Mouse (Mus musculus) kidney, adult 2 months (tissue): ENCODE results near the gene Pafah1b3. TPM values are rescaled to one million over a fixed set of nuclear protein-coding genes. Genes with fewer than 3 reads are reported as not detected.
A peak's percentile ranks its signal among the peaks of the same experiment; 100 is the strongest.

Experiments used
- DNase-seq: peaks from one replicate; pipeline ENCODE4 v3.0.0; 2021
- H3K27ac ChIP-seq: fragments of 200-500 bp; 2 replicates; pipeline ENCODE4 v1.5.1; 2012; ENCODE audit warnings: low read depth, low read length, control low read depth, inconsistent platforms; ENCODE audit not compliant: insufficient read depth
- H3K27me3 ChIP-seq: fragments of 200-500 bp; replicated peaks from 2 replicates; pipeline ENCODE4 v1.6.1; 2012; ENCODE audit warnings: mild to moderate bottlenecking, moderate library complexity, low read length, inconsistent platforms; ENCODE audit not compliant: control insufficient read depth, insufficient read depth
- H3K36me3 ChIP-seq: fragments of 200-500 bp; 2 replicates; pipeline ENCODE4 v1.6.1; 2012; ENCODE audit warnings: mild to moderate bottlenecking, moderate library complexity, low read length, inconsistent platforms; ENCODE audit not compliant: control insufficient read depth, insufficient read depth
- H3K4me1 ChIP-seq: fragments of 200-500 bp; 2 replicates; pipeline ENCODE4 v1.6.1; 2011; ENCODE audit warnings: low read length; ENCODE audit not compliant: control insufficient read depth, insufficient read depth
- H3K4me3 ChIP-seq: fragments of 200-500 bp; 2 replicates; pipeline ENCODE4 v1.5.1; 2011; ENCODE audit warnings: mild to moderate bottlenecking, low read depth, low read length, control low read depth; ENCODE audit not compliant: insufficient read depth
- CTCF ChIP-seq: fragments of 200-500 bp; conservative IDR thresholded peaks from 2 replicates; pipeline ENCODE4 v1.5.1; 2011; ENCODE audit warnings: low read depth, mild to moderate bottlenecking, control low read depth, low read length, moderate library complexity, mixed read lengths; ENCODE audit not compliant: insufficient read depth, insufficient read length
- POLR2A ChIP-seq: fragments of 200-500 bp; IDR thresholded peaks from one replicate; pipeline ENCODE4 v1.6.1; 2011; ENCODE audit warnings: low read depth, low read length, control low read depth
- WGBS: fragments of 180-500 bp; shearing (Covaris S2); methylation state at CpG from one replicate; pipeline ENCODE4 v1.1.7; 2018; 5-methylcytosine and 5-hydroxymethylcytosine counted together
- polyA plus RNA-seq: library from polyadenylated mRNA; depleted of rRNA; stranded (reverse); fragments of >200 nt; gene quantifications from 2 replicates; pipeline ENCODE4 v1.2.3, GENCODE M21; 2012

Pafah1b3 gene
- polyA plus RNA-seq, 1 experiment, result 48.9 TPM

DNA sequence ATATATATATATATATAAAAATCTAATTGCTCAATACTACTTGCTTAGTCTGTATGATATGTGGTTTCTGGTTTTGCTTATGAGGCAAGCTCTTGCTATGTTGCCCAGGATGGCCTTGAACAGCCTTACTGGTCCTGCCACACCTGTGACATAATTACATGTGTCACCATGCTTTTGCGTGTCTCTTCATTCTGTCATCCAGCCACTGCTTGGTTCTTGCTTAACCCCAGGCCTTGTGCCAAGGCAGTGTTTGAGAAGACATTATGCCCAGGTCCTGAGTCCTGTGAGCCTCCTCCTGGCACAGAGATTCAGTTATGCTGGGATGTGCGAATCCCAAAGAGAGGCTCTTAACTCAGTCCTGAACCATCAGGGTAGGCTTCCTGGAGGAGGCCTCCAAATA, 25.4 kb upstream of the Pafah1b3 start:
- H3K27me3 ChIP-seq, result no peaks in the 10 kb centered on the region
- no peak overlapping the region for H3K27ac ChIP-seq
- no peak for DNase-seq
- H3K36me3 ChIP-seq, result no peaks in the 10 kb centered on the region
- no peaks in the 10 kb centered on the region for H3K4me1 ChIP-seq
- 94% methylated on average over 2 of the region's 2 CpGs for WGBS
- no peak overlapping the region for H3K4me3 ChIP-seq
- TF ChIP-seq POLR2A (no peak), CTCF (no peak)

DNA sequence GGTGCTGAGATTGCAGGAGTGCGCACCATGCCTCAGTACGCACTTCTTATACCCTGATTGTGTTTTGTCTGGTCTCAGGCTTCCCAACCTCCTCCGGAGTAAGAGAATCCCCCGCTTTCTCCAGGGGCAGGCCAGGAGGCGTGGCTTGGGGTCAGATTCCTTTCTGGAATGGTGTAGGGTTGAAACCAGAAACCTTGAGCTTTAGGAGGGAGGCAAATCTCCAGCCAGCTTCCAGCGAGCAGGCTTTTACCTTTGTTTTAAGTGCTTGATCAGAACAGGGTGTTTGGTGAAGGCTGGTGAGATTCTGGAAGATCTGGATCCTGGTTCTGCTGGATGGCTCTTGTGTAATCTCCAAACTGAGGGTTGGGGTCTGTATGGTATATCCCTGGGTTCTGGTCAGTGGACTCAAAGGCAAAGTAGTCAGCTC, 24.3 kb upstream of the Pafah1b3 start:
- TF ChIP-seq CTCF (no peak), POLR2A (no peak)
- 37% methylated on average over 6 of the region's 6 CpGs for WGBS
- Histone ChIP-seq H3K27ac (no peak overlapping the region), H3K4me1 (no peaks in the 10 kb centered on the region), H3K4me3 (no peak overlapping the region), H3K36me3 (no peaks in the 10 kb centered on the region), H3K27me3 (no peaks in the 10 kb centered on the region)
- DNase-seq, result peak; percentile 15

DNA sequence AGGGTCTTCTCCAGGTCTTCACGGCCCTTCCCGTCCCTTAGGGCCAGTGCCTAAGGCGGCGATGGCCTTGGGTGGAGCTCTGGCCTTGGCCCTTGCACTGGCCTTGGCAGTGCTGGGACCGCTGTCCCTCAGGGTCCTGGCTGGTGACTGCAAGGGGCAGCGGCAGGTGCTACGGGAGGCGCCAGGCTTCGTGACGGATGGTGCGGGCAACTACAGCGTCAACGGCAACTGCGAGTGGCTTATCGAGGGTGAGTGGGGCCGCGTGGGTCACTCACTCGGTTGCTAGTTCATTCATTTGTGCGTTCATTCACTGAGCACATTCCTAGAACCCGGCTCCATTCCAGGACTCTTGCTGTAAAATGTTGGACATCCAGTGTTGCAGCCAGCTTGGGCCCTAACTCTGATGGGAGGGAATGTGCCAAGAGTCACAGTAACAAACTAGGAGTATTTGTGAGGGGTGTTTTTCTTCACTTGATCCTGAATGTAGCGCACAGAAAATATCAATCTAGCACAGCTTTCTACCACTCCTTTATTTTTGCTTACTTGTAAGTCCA, 19.7 kb upstream of the Pafah1b3 start:
- Histone ChIP-seq H3K27me3 (peaks cover 8% of the 10 kb centered on the region), H3K4me1 (peaks cover 3% of the 10 kb centered on the region; the same call in 1 of the 2 replicates), H3K4me3 (peak overlapping the region; percentile 67), H3K36me3 (no peaks in the 10 kb centered on the region), H3K27ac (no peak overlapping the region)
- 15% methylated on average over 21 of the region's 21 CpGs for WGBS
- no peak for DNase-seq
- TF ChIP-seq CTCF, result no peak
- TF ChIP-seq POLR2A, result no peak

DNA sequence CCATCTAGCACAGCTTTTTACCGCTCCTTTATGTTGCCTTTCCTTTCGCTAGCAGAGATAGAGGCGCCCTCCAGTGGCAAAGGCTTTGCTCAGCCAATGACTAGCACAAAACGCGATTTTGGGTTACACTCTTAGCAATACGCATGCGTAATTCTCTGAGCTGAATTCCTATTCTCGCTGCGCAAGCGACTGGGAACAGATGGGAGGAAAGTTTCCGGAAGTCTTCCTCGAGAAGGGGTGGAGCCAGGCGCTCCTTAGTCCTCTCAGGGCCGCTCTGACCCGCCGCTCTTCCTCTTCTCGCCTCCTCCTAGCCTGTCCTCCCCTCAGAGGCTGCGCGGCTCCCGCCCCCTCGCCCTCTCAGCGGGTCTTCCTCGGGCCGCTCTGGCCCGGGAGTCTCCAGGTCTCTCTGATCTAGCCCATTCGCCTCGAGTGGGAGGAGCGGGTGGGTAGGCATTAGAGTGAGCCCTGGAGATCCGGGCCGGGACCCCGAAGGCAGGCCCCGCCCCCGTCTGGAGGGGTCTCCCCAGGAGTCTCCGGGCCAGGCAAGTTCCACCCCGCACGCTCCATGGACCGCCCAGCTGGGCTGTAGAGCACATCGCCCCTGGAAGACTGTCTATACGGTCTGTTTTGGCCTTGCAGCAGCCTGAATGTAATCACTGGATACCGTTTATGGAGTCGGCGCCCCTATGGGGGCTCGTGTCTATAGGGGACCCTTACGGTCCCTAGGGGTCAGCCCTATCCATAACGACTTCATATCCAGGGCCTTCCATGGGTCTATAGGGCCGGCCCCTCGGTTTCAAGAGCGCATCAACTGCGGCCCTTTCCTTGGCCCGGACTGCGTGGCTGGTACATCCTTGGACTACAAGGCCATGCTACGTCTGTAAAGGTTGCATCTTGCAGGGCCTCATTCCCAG, 19.0 kb upstream of the Pafah1b3 start, which contains the start of gene Megf8:
TSS of gene Megf8 (plus strand) at position 633 of the 914 bp plus-strand sequence.
- Histone ChIP-seq H3K27me3 (peaks cover 8% of the 10 kb centered on the region), H3K27ac (peak within 1 kb of the TSS; percentile 33), H3K4me1 (peaks cover 3% of the 10 kb centered on the region; the same call in 1 of the 2 replicates), H3K4me3 (peak within 1 kb of the TSS; percentile 67), H3K36me3 (no peaks in the 10 kb centered on the region)
- peak; percentile 99 for DNase-seq
- TF ChIP-seq POLR2A, result peak; percentile 25
- peak; percentile 92 for TF ChIP-seq CTCF
- WGBS, result 2% methylated on average over 52 of the region's 52 CpGs

DNA sequence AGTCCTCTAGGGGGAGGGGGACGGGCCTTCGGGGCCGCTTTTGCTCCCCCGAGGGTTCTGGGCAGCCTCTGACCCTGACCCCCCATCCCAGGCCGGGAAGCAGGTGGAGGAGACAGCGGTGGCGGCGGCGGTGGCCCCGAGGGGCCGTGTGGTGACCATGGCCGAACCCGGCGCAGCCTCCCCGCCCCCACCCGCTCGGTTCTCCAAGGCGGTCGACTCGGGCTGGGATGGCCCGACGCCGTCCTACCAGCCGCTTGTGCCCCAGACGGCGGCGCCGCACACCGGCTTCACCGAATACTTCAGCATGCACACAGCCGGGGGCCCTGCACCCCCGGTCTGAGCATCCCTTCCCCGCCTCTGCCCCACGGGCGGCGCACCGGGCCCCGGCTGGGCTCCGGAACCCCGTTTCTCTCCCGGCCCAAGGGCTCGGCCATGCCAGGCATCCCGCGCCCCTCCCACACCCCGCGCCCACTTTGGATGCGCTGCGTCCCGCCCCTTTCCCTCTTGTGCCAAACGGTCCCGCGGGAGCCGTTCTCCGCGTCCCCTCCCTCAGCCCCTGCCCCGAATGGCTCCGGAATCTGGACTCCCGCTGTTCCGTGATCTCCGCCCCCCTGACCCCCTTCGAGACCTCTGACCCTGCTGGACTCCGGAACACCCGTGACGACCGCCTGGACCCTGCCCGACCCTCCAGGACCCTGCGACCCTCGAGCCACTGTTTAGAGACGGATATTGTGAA, 17.7 kb upstream of the Pafah1b3 start:
- TF ChIP-seq CTCF (no peak), POLR2A (no peak)
- Histone ChIP-seq H3K4me3 (peak overlapping the region; percentile 12; the same call in 1 of the 2 replicates), H3K27me3 (peaks cover 8% of the 10 kb centered on the region), H3K27ac (no peak overlapping the region), H3K36me3 (no peaks in the 10 kb centered on the region), H3K4me1 (peaks cover 5% of the 10 kb centered on the region; the same call in 1 of the 2 replicates)
- DNase-seq, result no peak
- 2% methylated on average over 69 of the region's 69 CpGs for WGBS

DNA sequence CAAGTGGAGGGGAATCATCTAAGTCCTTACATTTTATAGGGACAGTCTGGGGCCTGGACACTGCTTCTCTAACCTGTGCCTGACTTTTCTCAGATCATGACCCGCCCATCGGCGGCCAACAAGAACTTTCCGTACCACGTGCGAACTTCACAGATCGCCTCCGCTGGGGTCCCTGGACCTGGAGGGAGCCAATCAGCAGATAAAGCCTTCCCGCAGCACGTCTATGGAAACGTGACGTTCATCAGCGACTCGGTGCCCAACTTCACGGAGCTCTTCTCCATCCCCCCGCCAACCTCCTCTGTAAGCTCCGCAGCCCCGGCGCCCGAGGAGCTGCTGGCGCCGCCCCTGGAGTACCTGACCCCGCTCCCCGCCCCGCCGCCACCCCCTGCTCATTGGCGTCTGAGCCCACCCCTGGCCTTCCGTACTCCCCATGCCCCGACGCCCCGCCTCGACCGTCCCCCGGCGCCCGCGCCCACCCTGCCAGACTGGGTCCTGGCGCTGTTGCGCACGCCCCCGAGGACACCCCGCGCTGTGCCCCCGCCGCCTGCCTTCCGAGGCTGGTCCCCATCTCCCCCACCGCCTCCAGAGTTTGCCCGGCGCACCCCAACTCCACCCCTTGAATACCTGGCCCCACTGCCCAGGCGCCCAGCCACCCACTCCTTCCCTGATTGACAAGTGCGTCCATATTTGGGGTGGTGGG, 17.0 kb upstream of the Pafah1b3 start:
- no peak for DNase-seq
- Histone ChIP-seq H3K27ac (no peak overlapping the region), H3K4me1 (peaks cover 5% of the 10 kb centered on the region; the same call in 1 of the 2 replicates), H3K27me3 (peaks cover 8% of the 10 kb centered on the region), H3K4me3 (peak overlapping the region; percentile 12; the same call in 1 of the 2 replicates), H3K36me3 (no peaks in the 10 kb centered on the region)
- TF ChIP-seq CTCF, result no peak
- no peak for TF ChIP-seq POLR2A
- 11% methylated on average over 51 of the region's 51 CpGs for WGBS
